Mouse (Mus musculus): ENCODE results near the gene Elp5.
"Not testable (repeated sequence)": the region's sequence is repeated elsewhere in the genome, so short reads cannot be mapped to it uniquely, and the experiment has no call there.

The Elp5 gene

DNA sequence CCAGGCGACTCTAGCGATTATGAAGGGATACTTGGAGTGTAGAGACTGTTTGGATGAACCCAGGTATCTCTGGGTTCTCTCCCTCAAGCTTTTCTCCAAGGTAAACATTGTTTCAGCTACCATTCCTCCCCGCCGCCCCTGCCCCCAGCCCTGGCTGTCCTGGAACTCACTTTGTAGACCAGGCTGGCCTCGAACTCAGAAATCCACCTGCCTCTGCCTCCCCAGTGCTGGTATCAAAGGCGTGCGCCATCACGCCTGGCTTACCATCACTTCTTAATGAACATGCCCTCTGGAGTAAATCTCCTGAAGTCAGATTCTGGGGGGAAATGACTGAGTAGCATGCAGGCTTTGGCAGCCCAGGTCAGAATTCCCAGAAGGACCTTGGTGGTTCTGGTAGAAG is at the start of gene Elp5:
Gene Elp5, minus strand, starts transcription at position 293 of the 400 bp plus-strand sequence.
- no peak for DNase-seq (ENCODE audit: low read depth, low spot score)

DNA sequence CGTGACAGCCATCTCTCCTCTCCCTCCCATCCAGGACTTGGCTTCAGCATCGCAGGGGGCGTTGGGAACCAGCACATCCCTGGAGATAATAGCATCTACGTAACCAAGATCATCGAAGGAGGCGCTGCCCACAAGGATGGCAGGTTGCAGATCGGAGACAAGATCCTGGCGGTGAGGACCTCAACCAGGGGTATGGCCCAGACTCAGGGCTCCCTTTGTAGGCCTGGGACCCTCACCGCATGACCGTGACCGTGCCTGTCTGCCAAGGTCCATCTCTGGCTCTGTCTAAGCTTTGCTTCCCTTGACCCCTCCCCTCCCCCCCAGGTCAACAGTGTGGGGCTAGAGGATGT is 49.0 kb upstream of the Elp5 start:
- DNase-seq (ENCODE audit: low read depth, low spot score): no peak

DNA sequence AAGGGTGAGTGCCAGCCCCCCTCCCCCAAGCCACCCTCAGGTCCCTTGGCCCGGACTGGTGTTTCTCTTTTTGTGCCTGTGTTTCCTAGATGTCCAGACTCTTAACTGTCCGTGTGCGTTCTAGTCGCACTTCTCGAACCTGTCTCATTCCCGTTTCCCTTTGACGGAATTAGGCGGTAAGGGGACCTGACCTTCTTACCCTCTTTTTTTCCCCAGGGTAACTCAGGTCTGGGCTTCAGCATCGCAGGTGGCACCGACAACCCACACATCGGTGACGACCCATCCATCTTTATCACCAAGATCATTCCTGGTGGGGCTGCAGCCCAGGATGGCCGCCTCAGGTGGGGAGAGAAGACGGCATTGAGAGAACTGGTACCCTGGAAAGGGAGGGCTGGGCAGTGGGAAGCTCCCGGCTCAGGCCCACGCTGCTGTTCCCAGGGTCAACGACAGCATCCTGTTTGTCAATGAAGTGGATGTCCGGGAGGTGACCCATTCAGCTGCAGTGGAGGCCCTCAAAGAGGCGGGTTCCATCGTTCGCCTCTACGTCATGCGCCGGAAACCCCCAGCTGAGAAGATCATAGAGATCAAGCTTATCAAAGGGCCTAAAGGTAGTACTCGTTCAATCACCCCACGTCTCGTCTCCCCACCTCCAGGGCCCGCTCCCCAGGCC is 48.5 kb upstream of the Elp5 start:
- DNase-seq (ENCODE audit: low read depth, low spot score): no peak

DNA sequence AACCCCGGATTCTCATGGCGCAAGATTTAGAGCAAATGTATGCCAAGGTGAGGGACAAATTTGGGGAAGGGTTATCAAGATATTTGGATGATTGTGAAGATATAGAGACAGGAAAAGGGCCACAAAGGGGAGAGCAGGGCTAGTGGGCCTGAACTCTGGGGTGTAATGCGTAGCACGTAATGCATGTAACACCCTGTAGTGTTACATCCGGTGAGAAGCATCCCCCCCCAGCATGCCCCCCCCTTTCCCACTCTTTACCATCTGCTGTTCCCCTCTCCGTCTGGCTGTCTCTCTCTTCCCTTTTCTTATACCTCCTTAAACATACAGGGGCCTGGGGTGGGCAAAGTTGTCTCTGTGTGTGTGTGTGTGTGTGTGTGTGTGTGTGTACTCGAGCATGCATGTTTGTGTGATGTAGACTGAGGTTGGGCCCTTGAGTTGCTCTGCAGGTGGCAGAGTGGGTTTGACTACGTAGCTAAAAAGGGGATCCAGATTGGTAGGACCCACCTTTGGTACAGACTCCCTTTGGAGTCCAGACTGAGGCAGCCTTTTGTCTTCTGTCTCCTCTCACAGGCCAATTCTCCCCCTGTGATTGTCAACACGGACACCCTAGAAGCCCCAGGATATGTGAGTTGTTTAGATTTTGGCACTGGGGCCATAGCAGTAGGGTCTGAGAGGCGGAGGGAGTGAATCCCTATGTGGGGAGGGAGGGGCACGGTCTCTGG is 47.7 kb upstream of the Elp5 start:
- DNase-seq (ENCODE audit: low read depth, low spot score): peak; percentile 58

DNA sequence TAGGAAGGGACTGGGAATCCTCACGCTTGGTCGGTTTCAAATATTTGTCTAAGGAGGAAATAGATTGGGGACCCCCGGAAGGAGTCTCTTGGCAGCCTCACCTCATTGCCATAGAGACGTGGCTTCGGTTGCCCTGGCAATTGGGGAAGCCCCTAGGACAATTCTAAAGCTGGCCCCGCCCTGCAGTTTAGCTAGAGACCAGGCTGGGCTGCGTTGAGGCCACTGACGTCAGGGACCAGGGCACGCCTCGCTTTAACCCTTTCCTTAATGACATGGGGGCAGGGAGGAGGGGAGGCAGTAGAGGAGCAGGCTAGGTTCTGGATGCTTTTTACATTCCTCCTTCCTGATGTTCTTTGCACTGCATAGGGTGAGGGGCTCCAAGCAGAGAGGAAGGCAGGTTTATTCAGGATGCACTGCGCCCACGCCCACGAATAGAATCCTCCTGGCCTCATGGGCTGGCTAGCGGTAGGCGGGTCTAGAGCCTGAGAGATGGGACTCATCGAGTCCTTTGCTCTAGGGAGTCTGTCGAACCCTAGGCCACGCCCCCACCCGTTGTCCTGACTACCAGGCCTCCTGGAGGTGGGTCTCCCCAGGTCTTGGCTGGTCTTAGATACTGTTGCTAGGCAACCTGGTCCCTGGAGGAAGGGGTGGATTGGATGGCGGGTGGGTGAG is 46.9 kb upstream of the Elp5 start:
- peak; percentile 95 for DNase-seq (ENCODE audit: low read depth, low spot score)

DNA sequence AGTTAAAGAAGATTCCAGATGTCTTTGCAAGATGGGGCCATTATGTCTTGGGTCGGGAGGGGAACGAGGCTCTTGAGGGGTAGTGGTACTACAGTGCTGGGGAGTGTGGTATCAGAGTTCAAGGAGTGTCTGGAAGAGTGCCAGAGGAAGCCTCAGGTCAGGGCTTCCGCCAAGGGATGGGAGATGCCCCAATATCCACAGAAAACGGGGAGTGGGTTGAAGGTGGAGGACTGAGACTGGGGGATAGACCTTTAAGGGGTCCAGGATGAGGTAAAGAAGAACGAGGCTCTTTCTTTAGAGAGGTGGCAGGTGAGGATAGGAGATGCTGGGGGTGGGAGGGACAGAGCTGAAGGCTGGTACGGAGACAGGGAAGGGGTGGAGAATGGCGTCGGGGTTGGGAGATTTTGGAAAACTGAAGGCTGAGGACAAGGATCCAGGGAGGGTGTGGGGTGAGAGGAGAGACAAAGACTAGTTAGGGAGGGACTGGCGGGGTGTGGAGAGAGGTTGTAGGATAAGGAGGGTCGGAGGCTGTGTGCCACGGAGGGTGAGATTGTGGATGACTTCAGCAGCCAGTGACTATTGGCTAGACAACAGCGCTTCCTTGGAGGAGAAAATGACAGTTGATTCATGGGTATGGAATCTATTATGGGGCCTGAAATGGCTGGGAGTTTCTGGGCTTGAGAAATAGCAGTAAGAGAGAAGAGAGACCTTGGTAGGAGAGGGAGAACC is 46.2 kb upstream of the Elp5 start:
- peak; percentile 55 for DNase-seq (ENCODE audit: low read depth, low spot score)

DNA sequence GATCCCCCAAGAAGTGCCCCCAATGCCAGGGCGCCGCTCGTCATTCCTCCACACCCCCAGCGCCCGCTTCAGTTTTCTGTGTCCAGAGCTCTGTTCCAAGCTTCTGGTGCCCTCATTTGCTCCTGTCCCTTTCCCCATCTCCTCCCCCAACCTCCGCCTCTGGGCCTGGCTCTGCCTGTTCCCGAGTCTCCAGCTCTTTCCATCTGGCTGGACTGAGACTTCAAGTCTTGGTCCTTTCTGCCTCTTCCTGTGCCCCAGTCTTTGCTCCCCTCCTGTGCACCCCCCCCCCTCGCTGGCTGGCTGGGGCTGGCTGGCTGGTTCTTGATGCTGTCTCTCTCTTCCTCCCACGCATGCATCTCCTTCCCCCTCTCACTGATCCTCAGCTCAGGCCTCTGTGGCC is 45.1 kb upstream of the Elp5 start:
- peak; percentile 83 for DNase-seq (ENCODE audit: low read depth, low spot score)

DNA sequence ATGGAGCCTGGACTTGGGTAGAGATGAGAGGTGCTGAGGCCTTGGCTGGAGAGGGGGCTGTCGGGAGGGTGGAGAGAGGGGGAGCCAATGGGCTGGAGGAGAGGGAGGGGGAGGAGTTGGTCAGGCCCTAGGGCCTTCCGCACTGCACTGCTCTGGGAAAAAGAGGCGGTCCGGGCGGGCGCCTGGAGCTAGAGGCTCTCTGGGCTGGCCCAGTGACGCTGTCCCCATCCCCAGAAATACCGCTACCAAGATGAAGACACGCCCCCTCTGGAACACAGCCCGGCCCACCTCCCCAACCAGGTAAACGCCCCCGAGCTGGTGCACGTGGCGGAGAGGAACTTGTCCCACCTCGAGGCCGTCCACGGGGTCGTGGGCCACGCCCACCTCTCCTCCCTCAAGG is 44.4 kb upstream of the Elp5 start:
- DNase-seq (ENCODE audit: low read depth, low spot score): peak; percentile 59

DNA sequence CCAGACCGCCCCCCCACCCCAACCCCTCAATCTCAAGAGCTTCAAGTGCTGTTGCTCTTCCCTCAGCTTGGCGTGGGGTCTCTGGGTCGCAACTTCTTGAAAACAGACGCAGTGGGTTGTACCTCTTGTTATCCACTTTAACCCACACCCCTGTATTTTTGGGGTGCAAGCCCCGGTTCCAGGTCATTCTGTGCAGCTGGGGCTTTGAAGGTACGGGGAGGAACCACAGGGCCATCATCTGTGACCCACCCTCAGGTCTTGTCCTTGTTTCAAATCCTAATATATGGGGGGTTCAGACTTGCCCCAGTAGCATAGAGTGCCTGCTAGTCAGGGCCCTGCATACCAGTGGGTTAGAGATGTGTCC is 41.8 kb upstream of the Elp5 start:
- DNase-seq (ENCODE audit: low read depth, low spot score): no peak

DNA sequence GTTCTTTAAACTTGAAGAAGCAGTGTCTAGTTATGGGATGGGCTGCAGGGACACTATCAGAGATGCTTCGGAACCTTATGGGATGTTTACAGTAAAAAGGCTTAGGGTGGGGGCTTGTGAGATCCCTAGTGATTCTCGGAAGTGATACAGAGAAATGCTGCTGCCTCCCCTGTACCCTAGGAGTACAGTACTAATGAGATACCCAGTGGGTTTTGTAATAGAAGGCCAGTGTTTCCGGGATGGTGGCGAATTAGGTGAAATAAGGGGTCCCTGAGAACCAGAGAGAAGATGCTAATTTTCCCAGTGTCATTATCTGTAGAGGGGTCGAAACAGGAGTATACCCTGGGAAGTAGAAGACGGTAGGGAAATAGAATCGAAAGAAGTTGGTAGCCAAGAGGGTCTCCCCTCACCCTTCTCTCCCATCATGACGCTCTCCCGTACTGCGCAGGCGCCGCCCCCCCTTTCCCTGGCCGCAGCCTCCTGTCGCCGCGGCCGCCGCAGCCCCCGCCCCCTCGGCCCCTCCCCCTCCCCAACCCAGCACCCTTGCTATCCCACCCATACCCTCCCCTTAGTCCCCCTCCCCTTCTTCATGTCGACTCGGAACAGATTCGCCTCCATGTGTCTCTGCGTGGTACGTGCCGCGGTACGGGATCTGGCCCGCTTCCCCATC is 41.3 kb upstream of the Elp5 start:
- peak; percentile 59 for DNase-seq (ENCODE audit: low read depth, low spot score)

DNA sequence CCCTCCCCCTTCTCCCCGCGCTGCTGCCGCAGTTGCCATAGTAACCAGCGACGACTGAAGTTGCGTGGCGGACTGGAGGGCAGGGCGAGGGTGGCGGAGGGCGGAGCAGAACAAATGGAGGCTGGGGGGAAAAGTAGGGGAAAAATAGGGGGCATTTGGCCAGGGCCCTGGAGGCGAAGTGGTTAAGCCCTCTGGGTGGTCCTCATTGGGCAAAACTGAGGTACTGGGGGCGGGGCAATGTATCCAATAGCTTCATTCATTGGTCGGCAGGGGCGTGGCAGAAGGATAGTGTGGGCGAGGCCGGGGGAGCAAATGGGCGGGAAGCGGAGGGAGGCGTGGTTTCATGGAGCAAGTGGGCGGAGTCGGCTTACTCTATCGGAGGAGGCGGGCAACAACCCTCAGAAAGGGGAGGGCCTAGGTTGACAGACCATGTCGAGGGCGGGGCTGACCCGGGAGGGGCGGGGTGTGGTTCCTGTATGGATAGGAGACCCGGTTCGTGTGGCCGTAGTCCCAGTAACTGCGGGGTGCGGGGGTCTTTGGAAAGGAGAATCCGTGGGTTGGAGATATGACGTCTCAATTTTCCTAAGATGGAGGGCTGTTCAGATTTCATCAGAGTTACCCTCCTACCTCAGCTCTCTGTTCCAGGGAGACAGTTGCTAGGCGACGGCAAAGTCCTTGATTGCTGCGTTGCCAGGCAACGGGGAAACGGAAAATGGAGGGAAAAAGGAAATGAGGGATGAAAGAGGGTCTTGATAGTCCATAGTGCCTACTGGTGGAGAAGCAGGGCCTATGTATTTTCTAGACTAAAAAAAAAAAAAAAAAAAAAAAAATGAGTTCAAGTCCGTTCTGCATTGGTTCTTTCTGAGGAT is 39.2 kb upstream of the Elp5 start:
- peak; percentile 98 for DNase-seq (ENCODE audit: low read depth, low spot score)

DNA sequence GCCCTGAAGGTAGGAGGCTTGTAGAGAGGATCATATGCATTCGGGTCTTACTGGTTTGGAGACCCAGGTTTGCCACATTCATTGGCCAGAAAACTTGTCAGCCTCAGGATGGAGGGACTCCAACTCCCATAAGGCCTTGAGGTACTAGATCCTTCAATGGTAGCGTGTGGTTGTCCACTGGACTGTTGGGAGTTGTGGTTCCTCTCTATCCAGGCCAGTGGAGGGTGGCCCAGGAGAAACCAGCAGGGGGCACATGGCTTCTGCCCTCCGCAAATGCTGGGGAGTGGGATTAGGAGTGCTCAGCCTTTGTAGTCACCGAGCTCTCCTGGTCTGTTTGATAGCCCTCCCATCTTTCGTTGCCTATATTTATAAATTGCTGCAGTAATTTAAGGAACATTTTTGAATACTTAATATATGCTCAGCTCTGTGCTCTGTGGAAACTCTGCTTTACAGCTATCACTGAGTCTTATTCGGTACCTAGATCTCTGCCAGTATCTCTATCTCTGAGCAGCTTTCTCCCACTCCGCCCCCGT is 38.5 kb upstream of the Elp5 start:
- peak; percentile 97 for DNase-seq (ENCODE audit: low read depth, low spot score)

DNA sequence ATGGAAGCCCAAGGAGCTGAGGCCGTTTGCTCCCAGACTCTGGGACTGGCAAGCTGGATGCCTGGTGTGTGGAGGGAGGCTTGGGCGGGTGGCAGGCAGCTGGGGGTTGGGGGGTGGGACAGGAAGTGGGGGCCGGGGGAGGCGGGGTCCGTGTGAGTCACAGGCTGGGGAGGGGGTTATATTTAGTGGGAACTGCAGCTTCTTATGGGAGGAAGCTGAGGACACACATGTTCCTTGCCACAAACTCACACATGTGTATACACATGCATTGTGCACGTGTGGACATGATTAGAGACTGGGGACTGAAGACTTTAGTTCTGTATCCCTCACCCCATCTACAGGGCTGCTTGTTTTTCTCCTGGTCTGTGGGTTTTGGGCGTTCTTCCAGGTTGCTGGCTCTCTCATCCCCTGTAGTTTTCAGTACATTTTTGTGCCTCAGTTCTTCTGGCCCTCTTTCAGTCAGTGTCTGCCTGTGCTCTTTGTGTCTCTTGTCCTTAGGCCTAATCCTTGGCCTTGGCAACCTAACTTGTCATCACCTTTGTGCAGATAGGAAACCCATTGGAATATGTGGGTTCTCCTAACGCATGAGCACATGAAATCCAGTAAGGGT is 37.8 kb upstream of the Elp5 start:
- DNase-seq (ENCODE audit: low read depth, low spot score): peak; percentile 61

DNA sequence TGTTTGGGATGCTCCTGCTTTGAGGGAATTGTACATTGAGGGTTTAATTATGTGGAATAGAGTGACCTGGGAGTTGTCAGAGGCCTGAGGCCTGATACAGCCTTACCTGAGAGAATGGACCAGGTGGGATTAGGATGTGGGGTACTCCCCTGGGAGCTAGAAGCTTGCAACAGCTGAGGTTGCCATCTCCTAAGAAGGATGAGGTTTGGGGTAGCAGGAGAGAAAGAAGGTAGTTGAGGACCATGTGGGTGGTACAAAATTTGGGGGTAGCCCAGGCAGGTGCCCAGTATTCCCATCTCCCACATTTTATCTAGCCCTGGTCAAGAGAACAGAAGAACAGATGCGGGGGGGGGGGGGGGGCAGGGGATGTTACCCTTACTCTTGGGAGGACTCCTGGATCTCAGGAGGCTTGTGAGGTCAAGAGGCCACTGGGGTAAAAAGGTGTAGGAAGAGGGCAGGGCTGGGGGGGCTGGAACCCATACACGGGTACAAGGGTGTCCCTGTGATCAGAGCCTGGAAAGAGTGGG is 37.2 kb upstream of the Elp5 start:
- DNase-seq (ENCODE audit: low read depth, low spot score): no peak

DNA sequence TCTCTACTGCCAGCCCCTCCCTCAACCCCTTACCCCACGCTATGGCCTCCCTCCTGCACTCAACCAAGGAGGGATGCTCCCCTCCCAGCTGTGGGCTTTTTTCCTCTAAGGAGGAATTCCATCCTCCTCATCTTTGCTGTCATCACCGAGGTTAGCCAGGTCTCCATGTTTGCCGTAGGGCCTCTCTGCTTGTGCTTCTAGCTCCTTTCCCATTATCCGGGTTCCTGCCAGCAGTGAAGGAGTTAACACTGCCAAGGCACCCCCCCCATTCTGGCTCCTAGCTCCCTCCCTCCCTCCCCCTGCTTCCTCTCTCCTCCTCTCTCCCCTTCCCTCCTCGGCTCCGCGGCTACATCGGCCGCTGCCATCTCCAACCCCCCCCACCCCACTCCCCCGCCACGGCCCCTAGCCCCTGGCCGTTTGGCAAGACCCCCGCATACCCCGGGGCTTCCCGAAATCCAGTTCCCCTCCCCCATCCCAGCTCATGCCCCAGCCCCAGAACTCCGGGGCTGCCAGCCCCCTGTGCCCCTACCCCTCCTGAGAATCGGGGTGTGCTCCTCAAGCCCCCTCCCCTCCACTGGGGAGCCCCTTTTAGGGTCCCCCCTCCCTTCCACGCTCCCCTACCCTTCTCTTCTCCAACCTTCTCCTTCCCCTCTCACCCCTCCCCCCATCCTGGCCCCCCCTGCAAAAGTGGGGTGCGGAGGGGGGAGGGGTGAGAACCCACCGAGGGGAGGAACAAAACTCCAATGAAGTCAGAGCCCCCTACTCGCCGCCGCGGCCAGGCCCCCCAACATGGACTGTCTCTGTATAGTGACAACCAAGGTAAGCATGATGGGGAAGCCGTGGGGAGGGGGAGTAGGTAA is 36.0 kb upstream of the Elp5 start:
- DNase-seq (ENCODE audit: low read depth, low spot score): peak; percentile 94

DNA sequence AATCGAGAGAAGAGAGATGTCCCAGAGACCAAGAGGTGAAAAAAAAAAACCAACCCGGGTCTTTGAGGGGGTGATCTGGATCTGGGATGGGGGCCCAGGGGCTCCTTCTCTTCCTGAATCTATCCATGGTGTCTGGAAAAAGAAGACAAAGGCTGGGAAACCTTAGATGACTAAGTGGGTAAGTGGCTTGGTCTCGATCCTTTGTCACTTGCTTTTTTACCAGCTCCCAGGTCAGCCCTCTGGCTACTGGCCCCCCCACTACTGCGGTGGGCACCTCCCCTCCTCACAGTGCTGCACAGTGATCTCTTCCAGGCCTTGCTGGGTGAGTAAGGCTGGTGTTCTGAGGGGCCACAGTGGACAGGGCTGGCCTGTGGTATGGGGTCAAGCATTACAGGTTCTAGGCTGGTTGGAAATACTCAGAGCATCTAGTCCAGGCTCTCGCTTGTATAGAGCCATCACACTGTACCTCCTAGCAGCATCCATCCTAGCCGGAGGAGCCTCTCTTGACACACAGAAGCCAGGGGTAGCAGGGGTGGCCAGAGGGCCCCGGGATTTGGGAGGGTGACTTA is 35.0 kb upstream of the Elp5 start:
- no peak for DNase-seq (ENCODE audit: low read depth, low spot score)

DNA sequence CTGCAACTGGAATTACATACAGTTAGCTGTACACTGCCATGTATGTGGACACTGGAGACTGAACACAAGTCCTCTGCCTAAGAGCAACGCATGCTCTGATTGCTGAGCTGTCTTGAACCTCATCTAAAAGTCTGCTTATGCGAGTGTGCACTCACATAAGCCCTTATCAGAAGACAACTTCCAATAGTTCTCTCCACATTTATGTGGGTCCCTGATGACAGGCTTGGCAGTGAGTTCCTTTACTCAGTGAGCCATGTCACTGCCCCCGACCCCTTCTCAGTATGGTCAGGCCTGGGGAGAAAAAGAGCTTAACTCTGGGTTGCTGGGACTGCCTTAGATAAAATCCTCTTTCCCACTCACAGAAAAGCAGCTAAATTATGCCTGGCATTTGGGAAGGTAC is 34.4 kb upstream of the Elp5 start, which contains the start of gene Dlg4:
Gene Dlg4, plus strand, starts transcription at position 274 of the 400 bp plus-strand sequence.
- no peak for DNase-seq (ENCODE audit: low read depth, low spot score)

DNA sequence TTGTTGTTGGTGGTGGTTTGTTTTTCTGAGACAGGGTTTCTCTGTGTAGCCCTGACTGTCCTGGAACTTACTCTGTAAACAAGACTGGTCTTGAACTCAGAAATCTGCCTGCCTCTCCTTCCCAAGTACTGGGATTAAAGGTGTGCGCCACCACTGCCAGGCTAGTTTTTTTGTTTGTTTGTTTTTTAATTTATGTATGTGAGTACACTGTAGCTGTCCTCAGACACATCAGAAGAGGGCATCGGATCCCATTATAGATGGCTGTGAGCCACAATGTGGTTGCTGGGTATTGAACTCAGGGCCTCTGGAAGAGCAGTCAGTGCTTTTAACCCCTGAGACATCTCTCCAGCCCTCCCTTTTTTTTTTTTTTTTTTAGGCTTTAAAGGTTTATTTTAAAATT is 33.9 kb upstream of the Elp5 start:
- not testable (repeated sequence) for DNase-seq (ENCODE audit: low read depth, low spot score)
